Mouse (Mus musculus) gastrocnemius, postnatal 14 days (tissue): ENCODE measurements around the gene Ascl3. TPM values are rescaled to one million over a fixed set of nuclear protein-coding genes. Genes with fewer than 3 reads are reported as not detected.
A peak's percentile ranks its signal among the peaks of the same experiment; 100 is the strongest.

Source experiments
- DNase-seq: peaks from one replicate; pipeline ENCODE4 v3.0.0; 2021; ENCODE audit warnings: mixed read lengths
- intact Hi-C: fragments of 180-260 bp; cut with DNase I; formaldehyde crosslinking; loops from one replicate; pipeline ENCODE4 v1.15.1; 2025; ENCODE audit warnings: low total_unique reads
- long read RNA-seq, 2 experiments: library from polyadenylated mRNA; stranded (forward); transcript quantifications; one replicate each; pipeline ENCODE4 v2.0.0; 2021
- total RNA-seq, 2 experiments: library from RNA; stranded (reverse); gene quantifications; 2 replicates each; pipeline ENCODE4 v1.2.3; 2021

Ascl3 gene
- not detected for total RNA-seq
- long read RNA-seq, experiment 1, result 0 reads
- long read RNA-seq, experiment 2, result 0 reads

- no peak for DNase-seq
- intact Hi-C loops, result no loop called here
These were observed at the start of gene Ascl3 for GRCm38 (mm10) chr7:109731626-109732025. Gene Ascl3 (minus strand): TSS chr7:109731726.

- no peak for DNase-seq
- intact Hi-C loops, result no loop called here
These were observed 49.6 kb upstream of the Ascl3 start for GRCm38 (mm10) chr7:109781087-109781469.

GRCm38 (mm10) chr7:109772251-109772650, 40.7 kb upstream of the Ascl3 start:
- intact Hi-C loops, result no loop called here
- no peak for DNase-seq

GRCm38 (mm10) chr7:109768699-109769383, 37.3 kb upstream of the Ascl3 start:
- intact Hi-C loops, result no loop called here
- no peak for DNase-seq

- intact Hi-C loops, result no loop called here
- no peak for DNase-seq
These were observed 36.2 kb upstream of the Ascl3 start for GRCm38 (mm10) chr7:109767575-109768350.

GRCm38 (mm10) chr7:109764009-109764408, 32.5 kb upstream of the Ascl3 start:
- DNase-seq, result no peak
- intact Hi-C loops, result no loop called here

- intact Hi-C loops, result no loop called here
- DNase-seq, result no peak
These were observed 24.8 kb upstream of the Ascl3 start for GRCm38 (mm10) chr7:109756291-109756690.

- intact Hi-C loops, result no loop called here
- DNase-seq, result no peak
These were observed 22.5 kb upstream of the Ascl3 start for GRCm38 (mm10) chr7:109754034-109754433.

- intact Hi-C loops, result no loop called here
These were observed 20.7 kb upstream of the Ascl3 start, which contains the start of gene Tmem9b for GRCm38 (mm10) chr7:109752008-109752925. Gene Tmem9b (minus strand): TSS chr7:109752875.

GRCm38 (mm10) chr7:109751427-109752007, 20.0 kb upstream of the Ascl3 start:
- no peak for DNase-seq
- intact Hi-C loops, result no loop called here

More at GRCm38 (mm10) chr7:109752008-109752925, 20.7 kb upstream of the Ascl3 start, which contains the start of gene Tmem9b:
- peak; percentile 84 for DNase-seq

- DNase-seq, result no peak
- intact Hi-C loops, result no loop called here
These were observed 16.2 kb upstream of the Ascl3 start for GRCm38 (mm10) chr7:109747747-109748146.

- intact Hi-C loops, result no loop called here
- DNase-seq, result no peak
These were observed 10.2 kb upstream of the Ascl3 start for GRCm38 (mm10) chr7:109741703-109742102.

GRCm38 (mm10) chr7:109741060-109741459, 9.5 kb upstream of the Ascl3 start:
- DNase-seq, result no peak
- intact Hi-C loops, result no loop called here

- no peak for DNase-seq
- intact Hi-C loops, result no loop called here
These were observed 8.4 kb upstream of the Ascl3 start for GRCm38 (mm10) chr7:109739822-109740370.

- intact Hi-C loops, result no loop called here
- DNase-seq, result no peak
These were observed 3.3 kb upstream of the Ascl3 start for GRCm38 (mm10) chr7:109734806-109735205.

- intact Hi-C loops, result no loop called here
- DNase-seq, result no peak
These were observed 7.8 kb downstream of the Ascl3 start, which contains the start of gene BC051019 for GRCm38 (mm10) chr7:109723697-109724096. Gene BC051019 (minus strand): TSS chr7:109723850.

GRCm38 (mm10) chr7:109723114-109723513, 8.4 kb downstream of the Ascl3 start:
- no peak for DNase-seq
- intact Hi-C loops, result no loop called here

GRCm38 (mm10) chr7:109722618-109723017, 8.9 kb downstream of the Ascl3 start:
- intact Hi-C loops, result no loop called here

GRCm38 (mm10) chr7:109719286-109719685, 12.2 kb downstream of the Ascl3 start:
- intact Hi-C loops, result loop anchor here (5.0 kb wide), 1 partner anchor 192 kb away; no protein-coding TSS in a partner anchor
- no peak for DNase-seq

More at GRCm38 (mm10) chr7:109722618-109723017, 8.9 kb downstream of the Ascl3 start:
- DNase-seq, result no peak
